Mouse (Mus musculus) thymus, adult 2 months (tissue): Measurements from ENCODE around the gene Inca1.

Experiments used
- CTCF ChIP-seq: fragments of 200-500 bp; IDR thresholded peaks from 2 replicates; pipeline ENCODE4 v1.5.1; 2012; ENCODE audit warnings: mild to moderate bottlenecking, control low read depth, low read length, moderate library complexity, borderline replicate concordance; ENCODE audit not compliant: control insufficient read depth, poor library complexity, insufficient read depth; ENCODE audit errors: extremely low read depth
- POLR2A ChIP-seq: fragments of 200-500 bp; IDR thresholded peaks from 2 replicates; pipeline ENCODE4 v1.6.1; 2012; ENCODE audit warnings: mild to moderate bottlenecking, low read length, control low read depth, moderate library complexity; ENCODE audit not compliant: control insufficient read depth, poor library complexity, insufficient read depth; ENCODE audit errors: extremely low read depth

GRCm38 (mm10) chr11:70701984-70702733 lies 2.2 kb upstream of the Inca1 start:
- no peak for TF ChIP-seq CTCF
- no peak for TF ChIP-seq POLR2A
